Mouse (Mus musculus): ENCODE data around the gene Gm9972. TPM values are rescaled to one million over a fixed set of nuclear protein-coding genes. Genes with fewer than 3 reads are reported as not detected.

The Gm9972 gene
- polyA plus RNA-seq, 1 experiment from 2014 or later = 0.31 TPM

- no peak for ATAC-seq (ENCODE audit: insufficient number of reproducible peaks, insufficient read depth, low FRiP score, low TSS enrichment)
- WGBS = 70% methylated on average over 8 of the region's 8 CpGs
- no peaks in the 10 kb centered on the region for H3K4me1 ChIP-seq
- no peak overlapping the region for H3K4me2 ChIP-seq (replicated peaks)
- no peaks in the 10 kb centered on the region for H3K36me3 ChIP-seq
- no peaks in the 10 kb centered on the region for H3K27me3 ChIP-seq
- H3K9me3 ChIP-seq = no peaks in the 10 kb centered on the region
- H3K4me3 ChIP-seq = no peak overlapping the region
- H3K27ac ChIP-seq = no peak overlapping the region
- no peak overlapping the region for H3K9ac ChIP-seq
Observed at GRCm38 (mm10) chr11:43086309-43087050, 50.9 kb downstream of the Gm9972 start.

Other genes starting within 250 kb of the Gm9972 start
- gene Atp10b, start 114.1 kb downstream of the Gm9972 start, polyA plus RNA-seq (2016; fragmentation: Nextera tagmentation; extraction: Ambion mirVana) = 0.90 and 1.0 TPM in 2 replicates

All from embryonic facial prominence, embryonic 12.5 days (tissue).